Mouse (Mus musculus): Measurements from ENCODE around the gene Slc39a7.

- peak; percentile 62 for TF ChIP-seq CTCF (IDR thresholded peaks at IDR 0.05; ENCODE audit: low read depth, low read length)
- TF ChIP-seq POLR2A (IDR thresholded peaks at IDR 0.05; ENCODE audit: insufficient read depth, low read length) = no peak
- no peak for TF ChIP-seq EP300 (IDR thresholded peaks at IDR 0.05; ENCODE audit: insufficient read depth, low read depth, low read length)
These were observed 28.1 kb downstream of the Slc39a7 start for GRCm38 (mm10) chr17:34003426-34003825.
